Mouse (Mus musculus) liver, embryonic 15.5 days (tissue): Measurements from ENCODE around the gene Micu1. TPM values are rescaled to one million over a fixed set of nuclear protein-coding genes. Genes with fewer than 3 reads are reported as not detected.

Source experiments
- ATAC-seq: fragments of 200-750 bp; cut with Nextera tagmentation; 2 replicates; pipeline ENCODE4 v1.8.0; 2017; ENCODE audit warnings: moderate number of reproducible peaks, mild to moderate bottlenecking, moderate library complexity; ENCODE audit not compliant: insufficient read depth
- H3K27ac ChIP-seq: fragments of 300-500 bp; sonication (generic); replicated peaks from 2 replicates; pipeline ENCODE4 v1.5.1; 2015; ENCODE audit warnings: mild to moderate bottlenecking, inconsistent platforms
- H3K27me3 ChIP-seq: fragments of 300-500 bp; sonication (generic); 2 replicates; pipeline ENCODE4 v1.6.1; 2015; ENCODE audit warnings: mild to moderate bottlenecking, inconsistent platforms
- H3K36me3 ChIP-seq: fragments of 300-500 bp; sonication (generic); replicated peaks from 2 replicates; pipeline ENCODE4 v1.6.1; 2015; ENCODE audit warnings: moderate library complexity, mild to moderate bottlenecking, inconsistent platforms
- H3K4me1 ChIP-seq: fragments of 300-500 bp; sonication (generic); replicated peaks from 2 replicates; pipeline ENCODE4 v1.6.1; 2015; ENCODE audit warnings: inconsistent platforms
- H3K4me2 ChIP-seq: fragments of 300-500 bp; sonication (generic); 2 replicates; pipeline ENCODE4 v1.6.1; 2015; ENCODE audit warnings: moderate library complexity, mild to moderate bottlenecking, inconsistent platforms
- H3K4me3 ChIP-seq: fragments of 300-500 bp; sonication (generic); replicated peaks from 2 replicates; pipeline ENCODE4 v1.5.1; 2015; ENCODE audit warnings: mild to moderate bottlenecking, inconsistent platforms
- H3K9ac ChIP-seq: fragments of 300-500 bp; sonication (generic); 2 replicates; pipeline ENCODE4 v1.6.1; 2015; ENCODE audit warnings: moderate library complexity, mild to moderate bottlenecking, inconsistent platforms
- H3K9me3 ChIP-seq: fragments of 300-500 bp; sonication (generic); replicated peaks from 2 replicates; pipeline ENCODE4 v1.6.1; 2016; ENCODE audit warnings: inconsistent platforms
- WGBS: fragments of 180-500 bp; shearing (Covaris S2); methylation state at CpG from one replicate; pipeline ENCODE4 v1.1.7; 2015; ENCODE audit warnings: mixed read lengths; ENCODE audit not compliant: insufficient replicate concordance; 5-methylcytosine and 5-hydroxymethylcytosine counted together
- polyA plus RNA-seq: library from polyadenylated mRNA; unstranded; fragments of >200 nt; fragmentation: Nextera tagmentation; extraction: Ambion mirVana; gene quantifications from 2 replicates; pipeline ENCODE4 v1.2.1, GENCODE M21; 2015

Micu1 gene
- polyA plus RNA-seq, 1 experiment from 2014 or later: 38.2 TPM

DNA sequence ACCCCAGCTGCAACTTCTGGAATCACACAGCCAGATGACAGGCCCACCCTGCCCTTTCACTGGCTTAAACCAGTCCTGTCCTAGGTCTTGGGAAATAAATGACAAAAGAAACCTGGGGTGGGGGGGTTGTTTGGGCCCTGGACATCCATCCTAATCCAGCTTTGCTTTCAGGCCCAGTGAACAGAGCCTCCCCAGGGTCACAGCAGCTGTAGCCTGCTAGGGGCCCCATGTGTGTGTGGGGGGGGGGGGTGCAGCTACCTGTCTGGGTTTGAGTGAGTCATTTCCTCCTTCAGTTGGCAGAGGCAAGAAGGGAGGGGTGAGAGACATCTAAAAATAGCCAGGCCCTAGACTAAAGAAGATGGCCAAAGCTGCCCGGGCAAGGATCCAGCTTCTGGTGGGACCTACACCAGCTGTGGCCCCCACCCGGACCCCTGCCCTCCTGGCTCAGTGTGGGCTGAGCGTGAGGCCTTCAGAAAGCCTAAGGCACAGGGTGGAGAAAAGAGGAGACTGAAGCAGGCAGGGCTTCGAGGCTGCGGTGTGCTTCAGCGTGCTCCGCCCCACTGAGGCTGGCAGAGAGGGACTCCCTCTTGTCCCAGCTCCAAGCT is 205.5 kb downstream of the Micu1 start:
- H3K27ac ChIP-seq: peak overlapping the region; percentile 48; the same call in 1 of the 2 replicates

DNA sequence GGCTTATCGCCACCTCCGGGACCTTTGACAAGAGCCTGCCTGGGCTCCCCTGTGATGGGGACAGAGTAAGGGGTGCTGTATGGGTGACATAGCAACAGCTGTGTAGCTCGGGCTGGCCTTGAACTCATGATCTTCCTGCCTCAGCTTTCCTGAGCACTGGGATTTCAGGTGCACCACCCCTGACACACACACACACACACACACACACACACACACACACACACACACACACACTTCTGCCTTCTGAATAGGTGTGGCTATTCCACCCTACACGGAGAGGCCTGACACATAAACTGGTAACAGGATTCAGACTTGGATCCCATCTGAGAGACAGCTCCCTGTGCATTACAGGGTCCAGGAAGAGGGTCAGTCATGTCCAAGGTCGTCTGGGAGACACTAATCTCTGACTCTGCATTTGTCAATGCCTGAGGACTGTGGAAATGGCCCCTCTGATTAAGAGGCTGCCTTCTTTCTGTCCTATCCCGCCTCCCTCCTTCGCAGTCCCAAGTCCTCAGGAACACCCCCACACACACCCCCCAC is 206.6 kb downstream of the Micu1 start:
- H3K4me3 ChIP-seq: no peak overlapping the region
- no peak overlapping the region for H3K9ac ChIP-seq
- WGBS: 24% methylated on average over 7 of the region's 7 CpGs
- no peaks in the 10 kb centered on the region for H3K9me3 ChIP-seq
- peak overlapping the region; percentile 30; the same call in 1 of the 2 replicates for H3K27ac ChIP-seq
- H3K27me3 ChIP-seq: peaks cover 47% of the 10 kb centered on the region
- no peak for ATAC-seq
- H3K36me3 ChIP-seq: no peaks in the 10 kb centered on the region
- peaks cover 39% of the 10 kb centered on the region for H3K4me1 ChIP-seq
- no peak overlapping the region for H3K4me2 ChIP-seq

More for the DNA sequence above, 205.5 kb downstream of the Micu1 start:
- no peak; the same call in 1 of the 2 replicates for ATAC-seq
- no peak overlapping the region for H3K9ac ChIP-seq
- H3K27me3 ChIP-seq: peaks cover 46% of the 10 kb centered on the region
- no peaks in the 10 kb centered on the region for H3K9me3 ChIP-seq
- 19% methylated on average over 7 of the region's 7 CpGs for WGBS
- H3K4me3 ChIP-seq: no peak overlapping the region
- H3K36me3 ChIP-seq: no peaks in the 10 kb centered on the region
- 0 out of 2 replicates have a peak overlapping the region, but pooled peaks have one; percentile 18 for H3K4me2 ChIP-seq
- H3K4me1 ChIP-seq: peaks cover 39% of the 10 kb centered on the region

DNA sequence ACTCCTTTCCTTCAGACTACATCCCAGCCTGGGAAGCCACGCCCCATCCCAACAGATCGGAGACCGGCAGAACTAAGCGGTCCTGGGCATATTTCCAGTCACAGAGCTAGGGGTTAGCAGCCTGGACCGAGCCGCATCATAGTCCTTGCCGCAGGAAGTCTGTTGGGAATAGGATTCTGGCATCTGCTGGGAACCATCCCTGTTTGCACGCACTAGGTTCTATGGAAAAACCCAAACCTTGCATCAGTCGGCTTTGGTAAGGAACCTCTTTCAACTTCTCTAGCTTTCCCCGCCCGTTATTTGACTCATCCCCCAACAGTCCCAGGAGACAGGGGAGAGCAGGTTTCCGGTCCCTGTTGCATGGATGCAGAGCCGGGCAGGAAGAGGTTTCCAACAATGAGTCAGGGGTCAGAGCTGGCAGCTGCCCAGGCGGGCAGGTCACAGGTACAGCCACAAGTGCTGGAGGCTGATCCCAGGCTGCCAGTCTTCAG is 207.1 kb downstream of the Micu1 start:
- peak overlapping the region; percentile 30; the same call in 1 of the 2 replicates for H3K27ac ChIP-seq
- no peak for ATAC-seq
- 11% methylated on average over 14 of the region's 14 CpGs for WGBS
- H3K9ac ChIP-seq: no peak overlapping the region
- no peak overlapping the region for H3K4me3 ChIP-seq
- peak overlapping the region; percentile 30; the same call in 1 of the 2 replicates for H3K4me2 ChIP-seq
- H3K36me3 ChIP-seq: no peaks in the 10 kb centered on the region
- H3K4me1 ChIP-seq: peaks cover 39% of the 10 kb centered on the region
- H3K27me3 ChIP-seq: peaks cover 47% of the 10 kb centered on the region
- no peaks in the 10 kb centered on the region for H3K9me3 ChIP-seq

DNA sequence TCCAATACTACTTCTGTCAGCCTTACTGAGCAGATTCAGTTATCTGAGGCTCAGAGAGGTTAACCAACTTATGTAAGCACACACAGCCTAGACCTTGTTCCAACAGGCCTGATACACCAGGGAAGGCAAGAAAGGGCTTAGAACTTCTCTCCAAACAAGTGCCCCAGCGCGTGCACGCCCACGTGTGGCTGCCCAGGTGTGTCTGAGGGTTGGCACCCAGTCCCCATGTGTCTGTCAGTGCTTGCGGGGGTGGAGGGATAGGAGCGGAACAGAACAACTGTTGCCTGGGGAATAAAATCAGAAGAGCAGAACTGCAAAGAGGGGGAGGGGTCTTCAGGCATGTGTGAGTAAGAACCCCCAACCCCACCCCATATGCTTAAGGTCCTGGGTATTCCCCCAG is 208.8 kb downstream of the Micu1 start:
- Histone ChIP-seq H3K27ac (no peak overlapping the region), H3K4me1 (peaks cover 51% of the 10 kb centered on the region), H3K36me3 (no peaks in the 10 kb centered on the region), H3K27me3 (peaks cover 47% of the 10 kb centered on the region), H3K4me2 (peak overlapping the region; percentile 38), H3K9me3 (no peaks in the 10 kb centered on the region), H3K9ac (no peak overlapping the region), H3K4me3 (0 out of 2 replicates have a peak overlapping the region, but pooled peaks have one; percentile 17)
- ATAC-seq: no peak
- WGBS: 39% methylated on average over 6 of the region's 6 CpGs

DNA sequence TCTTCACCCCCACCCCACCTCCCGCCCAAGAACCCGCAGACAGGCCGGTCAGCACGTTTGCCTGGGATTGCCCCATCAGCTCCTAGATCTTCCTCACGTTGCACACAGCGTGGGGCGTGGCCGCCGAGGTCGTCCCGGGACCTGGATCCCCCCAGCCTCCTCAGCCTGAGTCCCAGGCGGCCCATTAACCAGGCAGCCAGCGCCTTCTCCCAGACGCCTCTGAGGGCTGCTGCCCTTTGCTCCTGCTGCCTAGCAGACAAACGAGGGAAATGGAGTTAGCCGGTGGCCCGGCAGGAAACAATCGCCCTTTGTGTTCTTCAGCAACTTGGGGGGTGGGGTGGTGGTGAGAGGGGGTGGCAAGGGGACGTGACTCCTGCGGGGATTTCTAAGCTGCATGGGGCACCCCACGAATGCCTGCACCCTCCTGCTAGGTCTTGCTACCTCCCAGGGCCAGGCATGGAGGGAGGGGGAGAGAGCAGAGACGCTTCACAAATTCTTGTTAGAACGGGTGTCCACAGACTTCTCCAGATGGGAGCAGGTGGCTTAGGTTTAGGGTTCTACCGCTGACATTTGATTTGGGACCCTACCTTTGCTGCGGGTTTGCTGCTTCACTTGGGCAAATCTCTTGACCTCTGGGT is 209.4 kb downstream of the Micu1 start:
- Histone ChIP-seq H3K27me3 (peaks cover 47% of the 10 kb centered on the region), H3K36me3 (no peaks in the 10 kb centered on the region), H3K4me2 (peak overlapping the region; percentile 38), H3K4me1 (peaks cover 57% of the 10 kb centered on the region), H3K4me3 (0 out of 2 replicates have a peak overlapping the region, but pooled peaks have one; percentile 17), H3K9ac (no peak overlapping the region), H3K9me3 (no peaks in the 10 kb centered on the region), H3K27ac (no peak overlapping the region)
- 16% methylated on average over 25 of the region's 25 CpGs for WGBS
- no peak for ATAC-seq

Other genes starting within 250 kb of the Micu1 start
- not detected in 2 replicates for gene Gm10322, start 86.4 kb upstream of the Micu1 start, polyA plus RNA-seq
- gene Mcu, start 85.8 kb upstream of the Micu1 start, polyA plus RNA-seq: 9.7 and 10.2 TPM in 2 replicates
- 14.3 and 15.0 TPM in 2 replicates for gene Dnajb12, start 177.1 kb downstream of the Micu1 start, polyA plus RNA-seq
- gene Ddit4, start 249.4 kb downstream of the Micu1 start, polyA plus RNA-seq: 5.6 and 6.6 TPM in 2 replicates